In the genomic region with DNA sequence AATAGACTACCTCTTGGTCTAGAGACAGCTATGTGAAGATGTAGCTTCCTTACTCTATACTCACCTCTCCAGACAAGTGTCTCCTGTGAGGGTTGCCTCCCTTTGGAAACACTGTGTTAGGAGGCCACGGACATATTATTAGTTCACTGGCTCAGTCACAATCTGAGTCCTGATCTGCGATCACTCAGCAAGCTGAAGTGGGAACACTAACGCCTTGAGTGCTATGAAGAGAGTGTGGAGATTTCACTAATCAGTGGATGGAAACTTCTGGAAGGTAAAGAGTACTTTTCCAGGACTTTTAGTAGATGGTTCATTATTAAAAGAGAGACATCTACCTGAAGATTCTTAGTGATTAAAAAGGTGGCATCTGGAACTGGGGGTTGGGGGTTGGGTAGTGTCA, we compare ENCODE assay signal across 28 mouse cellular contexts.
"Had no signal": no experiment of that assay in that cellular context is flagged by ENCODE, and none has a peak within 500 bp of the region (broad histone marks: within the 10 kb centered on the region; RNA-seq: fewer than 3 reads in every experiment).

No protein-coding gene starts in this region.

- DNase-seq: layer of hippocampus, postnatal 36 days; left cerebral cortex, postnatal 4 days; liver; liver, embryonic 13.5 days; liver, postnatal 0 days; lung, embryonic 14.5 days; lung, postnatal 10 days; midbrain, embryonic 14.5 days had no signal

- H3K9me3 ChIP-seq: limb, embryonic 10.5 days; limb, embryonic 12.5 days; limb, embryonic 13.5 days; limb, embryonic 15.5 days; liver, embryonic 12.5 days; liver, embryonic 13.5 days; liver, embryonic 15.5 days; lung, embryonic 15.5 days; megakaryocyte, embryonic 14.5 days; midbrain, embryonic 10.5 days; midbrain, embryonic 12.5 days; midbrain, embryonic 13.5 days; midbrain, embryonic 15.5 days; neural tube, embryonic 12.5 days had no signal

- ATAC-seq: liver, embryonic 12.5 days; liver, postnatal 0 days; midbrain, embryonic 13.5 days; midbrain, embryonic 15.5 days; midbrain, embryonic 16.5 days had no signal

- H3K36me3 ChIP-seq: limb, embryonic 10.5 days; limb, embryonic 12.5 days; limb, embryonic 13.5 days; limb, embryonic 15.5 days; liver, embryonic 12.5 days; liver, embryonic 13.5 days; liver, embryonic 15.5 days; lung, embryonic 15.5 days; midbrain, embryonic 10.5 days; midbrain, embryonic 12.5 days; midbrain, embryonic 13.5 days; midbrain, embryonic 15.5 days; neural tube, embryonic 12.5 days had no signal

- H3K27me3 ChIP-seq: limb, embryonic 12.5 days; limb, embryonic 13.5 days; limb, embryonic 15.5 days; liver, embryonic 12.5 days; liver, embryonic 13.5 days; liver, embryonic 15.5 days; lung, embryonic 15.5 days; midbrain, embryonic 12.5 days; midbrain, embryonic 13.5 days; midbrain, embryonic 15.5 days; neural tube, embryonic 12.5 days had no signal

- H3K4me3 ChIP-seq: left cerebral cortex, adult 2 months; limb, embryonic 10.5 days; limb, embryonic 12.5 days; limb, embryonic 13.5 days; limb, embryonic 15.5 days; liver, embryonic 12.5 days; liver, embryonic 13.5 days; liver, embryonic 15.5 days; lung, embryonic 15.5 days; megakaryocyte, embryonic 14.5 days; midbrain, embryonic 10.5 days; midbrain, embryonic 12.5 days; midbrain, embryonic 13.5 days; midbrain, embryonic 15.5 days; myocyte; neural tube, embryonic 12.5 days had no signal

- H3K9ac ChIP-seq: limb, embryonic 12.5 days; limb, embryonic 13.5 days; limb, embryonic 15.5 days; liver, embryonic 12.5 days; liver, embryonic 13.5 days; liver, embryonic 14.5 days; liver, embryonic 15.5 days; liver, postnatal 0 days; lung, embryonic 14.5 days; lung, embryonic 15.5 days; midbrain, embryonic 12.5 days; midbrain, embryonic 13.5 days; midbrain, embryonic 15.5 days; neural tube, embryonic 12.5 days had no signal

- H3K4me1 ChIP-seq: liver, embryonic 12.5 days; liver, embryonic 13.5 days; liver, embryonic 15.5 days; megakaryocyte, embryonic 14.5 days; midbrain, embryonic 10.5 days; midbrain, embryonic 12.5 days; midbrain, embryonic 13.5 days; midbrain, embryonic 15.5 days; neural tube, embryonic 12.5 days had no signal

- H3K4me2 ChIP-seq: limb, embryonic 12.5 days; limb, embryonic 13.5 days; limb, embryonic 15.5 days; liver, embryonic 11.5 days; liver, embryonic 12.5 days; liver, embryonic 13.5 days; liver, embryonic 15.5 days; lung, embryonic 14.5 days; lung, embryonic 15.5 days; midbrain, embryonic 11.5 days; midbrain, embryonic 12.5 days; midbrain, embryonic 13.5 days; midbrain, embryonic 15.5 days; neural tube, embryonic 12.5 days had no signal

- H3K27ac ChIP-seq: left cerebral cortex, adult 2 months; limb, embryonic 10.5 days; limb, embryonic 12.5 days; limb, embryonic 13.5 days; limb, embryonic 15.5 days; liver, embryonic 12.5 days; liver, embryonic 13.5 days; liver, embryonic 14.5 days; liver, embryonic 15.5 days; lung, embryonic 15.5 days; macrophage; midbrain, embryonic 10.5 days; midbrain, embryonic 12.5 days; midbrain, embryonic 13.5 days; midbrain, embryonic 15.5 days; neural tube, embryonic 12.5 days had no signal
